Mouse (Mus musculus) megakaryocyte, embryonic 14.5 days (primary cell): ENCODE results near the gene Got2.
"Not testable (repeated sequence)": the region's sequence is repeated elsewhere in the genome, so short reads cannot be mapped to it uniquely, and the experiment has no call there.

Experiments
- FLI1 ChIP-seq: IDR thresholded peaks from 2 replicates; pipeline ENCODE4 v1.6.1; 2012; ENCODE audit warnings: low read length, inconsistent platforms, mixed read lengths
- GATA1 ChIP-seq: IDR thresholded peaks from 3 replicates; pipeline ENCODE4 v1.6.1; 2012; ENCODE audit warnings: mixed read lengths, low read length, inconsistent platforms, borderline replicate concordance

DNA sequence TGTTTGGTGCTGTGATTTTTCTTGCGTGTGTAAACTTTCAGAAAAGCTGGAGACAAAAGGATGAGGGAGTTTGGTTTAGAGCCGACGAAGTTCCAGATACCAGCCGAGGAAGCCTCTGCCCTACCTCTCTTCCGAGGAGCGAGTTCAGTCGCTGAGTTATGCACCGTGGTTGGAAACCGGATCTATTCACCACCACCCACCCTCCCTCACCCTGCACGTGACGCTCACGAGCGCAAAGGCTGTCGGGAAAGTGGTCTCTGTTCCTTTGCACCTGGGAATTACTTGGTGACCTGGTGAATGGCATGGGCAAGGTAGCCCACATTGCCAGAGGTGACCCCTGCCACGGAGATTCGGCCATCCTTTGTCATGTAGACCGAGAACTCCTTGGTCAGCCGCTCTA lies 23.5 kb downstream of the Got2 start:
- not testable (repeated sequence) for TF ChIP-seq GATA1, FLI1
